Mouse (Mus musculus) neural tube, embryonic 14.5 days (tissue): ENCODE measurements at regions not wholly inside any gene's neighbourhood (a gene's known extent, or its start where the extent isn't known, plus 50 kb on each side); places are given as distances from the start of the nearest gene placed in this dataset.

Experiments used
- ATAC-seq: fragments of 200-750 bp; cut with Nextera tagmentation; 2 replicates; pipeline ENCODE4 v1.8.0; 2017; ENCODE audit warnings: low read depth, mild to moderate bottlenecking, moderate TSS enrichment, moderate library complexity
- H3K27ac ChIP-seq: fragments of 300-500 bp; sonication (generic); 2 replicates; pipeline ENCODE4 v1.5.1; 2014; ENCODE audit warnings: low read depth, mild to moderate bottlenecking, control low read depth, low read length, moderate library complexity, mixed read lengths
- H3K27me3 ChIP-seq: fragments of 300-500 bp; sonication (generic); 2 replicates; pipeline ENCODE4 v1.6.1; 2014; ENCODE audit warnings: low read length; ENCODE audit not compliant: control insufficient read depth, insufficient read depth
- H3K36me3 ChIP-seq: fragments of 300-500 bp; sonication (generic); 2 replicates; pipeline ENCODE4 v1.6.1; 2014; ENCODE audit warnings: low read length, mixed read lengths; ENCODE audit not compliant: control insufficient read depth, insufficient read depth
- H3K4me1 ChIP-seq: fragments of 300-500 bp; sonication (generic); 2 replicates; pipeline ENCODE4 v1.6.1; 2014; ENCODE audit warnings: low read length; ENCODE audit not compliant: control insufficient read depth, insufficient read depth
- H3K4me2 ChIP-seq: fragments of 300-500 bp; sonication (generic); 2 replicates; pipeline ENCODE4 v1.6.1; 2014; ENCODE audit warnings: mild to moderate bottlenecking, low read depth, low read length, control low read depth
- H3K4me3 ChIP-seq: fragments of 300-500 bp; sonication (generic); 2 replicates; pipeline ENCODE4 v1.5.1; 2014; ENCODE audit warnings: low read depth, low read length, control low read depth, mixed read lengths
- H3K9ac ChIP-seq: fragments of 300-500 bp; sonication (generic); replicated peaks from 2 replicates; pipeline ENCODE4 v1.6.1; 2014; ENCODE audit warnings: low read depth, mild to moderate bottlenecking, control low read depth, low read length, mixed read lengths
- H3K9me3 ChIP-seq: fragments of 300-500 bp; sonication (generic); 2 replicates; pipeline ENCODE4 v1.6.1; 2016; ENCODE audit warnings: low read length; ENCODE audit not compliant: control insufficient read depth
- WGBS: fragments of 180-500 bp; shearing (Covaris S2); extraction: QIAGEN DNeasy Blood & Tissue Kit; methylation state at CpG from one replicate; pipeline ENCODE4 v1.1.7; 2014; 5-methylcytosine and 5-hydroxymethylcytosine counted together

DNA sequence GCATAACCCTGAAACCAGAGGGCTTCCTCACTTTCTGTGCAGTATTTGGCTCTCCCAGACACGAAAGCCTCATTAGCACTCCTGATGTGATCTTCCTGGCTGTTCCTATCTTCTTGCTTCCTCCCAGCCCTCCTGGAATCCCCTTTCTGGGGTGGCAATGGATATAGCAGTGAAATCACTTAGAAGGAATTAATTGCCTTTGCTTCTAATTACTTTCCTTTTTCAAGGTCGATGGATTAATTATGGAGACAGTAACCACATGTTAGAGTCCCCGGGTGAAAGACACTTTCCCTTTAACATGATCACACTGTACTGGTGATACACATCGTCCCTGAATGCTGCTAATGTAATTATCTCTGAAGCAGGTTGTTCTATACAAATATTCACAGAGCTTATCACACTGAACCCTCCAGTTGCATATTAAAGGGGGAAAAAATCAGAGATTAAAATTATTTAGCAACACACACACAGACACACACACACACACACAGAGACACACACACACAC is 128.1 kb upstream of the Cox10 start:
- ATAC-seq, result no peak

DNA sequence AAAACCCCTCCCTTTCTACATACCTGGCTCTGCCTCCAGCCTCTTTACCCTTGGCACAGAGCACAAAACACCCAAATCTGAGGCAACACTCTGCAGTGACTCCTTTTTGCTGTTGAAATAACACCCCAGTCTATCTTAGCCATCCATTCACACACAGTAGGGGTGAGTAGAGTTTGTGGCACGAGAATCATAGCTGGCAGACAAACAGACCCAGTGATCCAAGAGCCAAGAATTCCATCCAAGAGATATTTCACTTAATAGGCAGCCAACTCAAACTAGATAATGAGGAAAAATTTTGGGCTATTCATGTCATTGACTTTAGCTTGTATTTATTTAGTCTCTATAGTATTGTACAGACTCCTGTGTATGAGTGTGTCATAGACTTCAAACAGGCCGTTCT is 126.9 kb upstream of the Cox10 start:
- H3K27ac ChIP-seq, result no peak overlapping the region
- H3K4me3 ChIP-seq, result no peak overlapping the region
- no peak for ATAC-seq
- no peaks in the 10 kb centered on the region for H3K9me3 ChIP-seq
- H3K4me2 ChIP-seq, result no peak overlapping the region
- H3K27me3 ChIP-seq, result no peaks in the 10 kb centered on the region
- H3K4me1 ChIP-seq, result no peaks in the 10 kb centered on the region
- WGBS, result 88% methylated on average over 2 of the region's 2 CpGs
- no peak overlapping the region for H3K9ac ChIP-seq
- H3K36me3 ChIP-seq, result no peaks in the 10 kb centered on the region

More for the DNA sequence above, 128.1 kb upstream of the Cox10 start:
- no peaks in the 10 kb centered on the region for H3K4me1 ChIP-seq
- H3K4me3 ChIP-seq, result no peak overlapping the region
- no peak overlapping the region for H3K9ac ChIP-seq
- H3K9me3 ChIP-seq, result no peaks in the 10 kb centered on the region
- WGBS, result 55% methylated on average over 4 of the region's 4 CpGs
- H3K27me3 ChIP-seq, result no peaks in the 10 kb centered on the region
- H3K27ac ChIP-seq, result no peak overlapping the region
- no peak overlapping the region for H3K4me2 ChIP-seq
- H3K36me3 ChIP-seq, result no peaks in the 10 kb centered on the region

DNA sequence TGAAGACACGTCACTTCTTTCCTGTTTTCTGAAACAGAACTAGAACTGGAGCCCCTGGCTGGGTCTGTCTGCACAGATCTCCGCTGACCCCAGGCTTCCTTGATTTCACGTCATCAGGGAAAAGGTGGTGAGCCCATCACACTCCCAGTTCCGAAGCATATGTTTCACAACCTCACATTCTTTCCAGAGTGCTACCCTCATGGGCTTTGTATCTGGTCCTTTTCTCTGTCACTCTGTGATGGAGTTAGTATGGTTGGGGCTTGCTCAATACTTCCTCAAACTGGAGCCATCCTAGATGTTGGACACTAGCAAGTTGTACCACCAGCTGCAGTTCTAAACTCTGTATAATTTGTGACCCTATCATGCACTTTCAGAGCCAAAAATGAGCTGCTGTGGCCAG is 125.8 kb upstream of the Cox10 start:
- Histone ChIP-seq H3K9ac (no peak overlapping the region), H3K9me3 (no peaks in the 10 kb centered on the region), H3K4me2 (no peak overlapping the region), H3K27me3 (no peaks in the 10 kb centered on the region), H3K4me3 (no peak overlapping the region), H3K36me3 (no peaks in the 10 kb centered on the region), H3K27ac (no peak overlapping the region), H3K4me1 (no peaks in the 10 kb centered on the region)
- 94% methylated on average over 4 of the region's 4 CpGs for WGBS
- ATAC-seq, result no peak

DNA sequence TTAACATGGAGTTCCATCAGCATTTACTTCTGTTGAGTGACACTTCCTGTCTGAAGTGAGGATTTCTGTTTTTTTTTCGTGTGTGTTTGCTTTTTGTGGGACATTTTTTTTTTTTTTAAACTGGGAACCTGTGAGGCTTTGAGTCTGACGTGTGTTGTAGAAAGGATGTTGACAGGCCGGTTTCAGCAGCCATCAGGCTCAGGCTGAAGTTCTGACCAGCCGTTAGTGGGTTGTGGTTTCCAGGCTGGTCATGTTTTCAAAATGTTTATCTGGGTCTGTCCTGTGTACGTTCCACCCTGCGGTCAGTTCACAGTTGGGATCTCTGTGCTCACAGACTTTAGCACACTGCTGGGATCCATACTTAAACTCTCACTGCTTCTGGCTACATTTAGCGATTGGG is 125.0 kb upstream of the Cox10 start:
- 79% methylated on average over 7 of the region's 7 CpGs for WGBS
- no peak overlapping the region for H3K4me3 ChIP-seq
- no peaks in the 10 kb centered on the region for H3K4me1 ChIP-seq
- ATAC-seq, result no peak
- no peak overlapping the region for H3K27ac ChIP-seq
- H3K4me2 ChIP-seq, result no peak overlapping the region
- no peaks in the 10 kb centered on the region for H3K27me3 ChIP-seq
- no peak overlapping the region for H3K9ac ChIP-seq
- H3K36me3 ChIP-seq, result no peaks in the 10 kb centered on the region
- H3K9me3 ChIP-seq, result no peaks in the 10 kb centered on the region

DNA sequence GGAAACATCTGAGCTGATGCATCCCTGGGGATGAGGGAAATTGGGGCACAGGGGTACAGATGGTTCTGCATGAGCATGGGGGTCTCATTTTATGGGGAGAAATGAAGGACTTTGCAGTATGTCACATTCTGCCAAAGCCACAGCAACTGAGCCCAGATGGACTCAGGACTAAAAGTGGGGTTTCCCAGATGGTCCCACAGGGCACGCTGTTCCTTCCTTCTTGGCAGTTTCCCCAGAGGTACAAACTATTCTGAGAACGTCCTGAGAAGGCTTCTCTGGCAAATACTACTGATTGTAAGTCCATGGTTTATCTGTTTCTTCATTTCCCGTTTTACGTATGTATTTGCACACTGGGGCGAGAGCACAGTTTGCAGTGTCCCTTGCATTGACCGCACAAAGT is 121.6 kb upstream of the Cox10 start:
- Histone ChIP-seq H3K9me3 (no peaks in the 10 kb centered on the region), H3K9ac (no peak overlapping the region), H3K4me2 (no peak overlapping the region), H3K36me3 (no peaks in the 10 kb centered on the region), H3K27me3 (no peaks in the 10 kb centered on the region), H3K4me3 (no peak overlapping the region), H3K27ac (no peak overlapping the region), H3K4me1 (no peaks in the 10 kb centered on the region)
- WGBS, result 90% methylated on average over 6 of the region's 6 CpGs
- ATAC-seq, result no peak

DNA sequence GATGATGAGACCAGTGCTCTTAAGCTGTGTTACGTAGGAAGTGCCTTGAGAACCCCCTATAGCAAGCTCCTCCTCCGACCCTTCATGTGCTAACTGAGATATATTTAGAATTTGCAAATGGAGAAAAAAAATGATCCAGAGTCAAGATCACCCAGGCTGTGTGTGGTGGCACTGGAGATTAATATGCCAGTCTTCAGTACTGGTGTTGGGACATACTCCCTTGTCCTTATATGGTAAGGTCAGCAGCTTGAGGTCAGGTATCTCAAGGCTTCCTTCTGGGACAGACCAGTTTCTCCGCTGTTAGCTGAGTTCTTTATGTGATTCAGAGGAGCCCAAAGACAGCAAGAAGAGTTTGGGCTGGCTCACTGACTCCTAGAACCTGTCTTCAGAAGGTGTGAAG is 116.0 kb upstream of the Cox10 start:
- Histone ChIP-seq H3K4me1 (no peaks in the 10 kb centered on the region), H3K9me3 (no peaks in the 10 kb centered on the region), H3K4me3 (no peak overlapping the region), H3K27ac (no peak overlapping the region), H3K36me3 (no peaks in the 10 kb centered on the region), H3K4me2 (no peak overlapping the region), H3K27me3 (no peaks in the 10 kb centered on the region), H3K9ac (no peak overlapping the region)
- 95% methylated on average over 3 of the region's 3 CpGs for WGBS
- no peak for ATAC-seq

DNA sequence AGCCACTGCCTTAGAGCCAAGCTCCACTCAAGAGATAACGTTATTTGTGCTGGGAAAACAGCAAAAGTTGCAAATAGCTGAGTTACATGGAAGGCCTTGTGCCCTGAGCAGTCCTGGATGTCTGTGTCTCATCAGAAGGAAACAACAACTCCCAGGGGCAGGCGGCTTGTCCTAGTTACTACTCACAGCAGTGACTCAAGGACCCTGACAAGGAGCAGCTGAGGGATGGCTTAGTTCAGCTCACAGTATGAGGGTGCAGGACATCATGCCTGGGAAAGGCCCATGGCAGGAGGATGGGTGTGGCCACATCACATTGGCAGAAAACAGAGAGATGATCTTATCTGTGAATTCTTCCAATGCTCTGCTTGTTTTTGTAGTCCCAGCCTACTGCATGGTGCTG is 109.4 kb upstream of the Cox10 start:
- no peak overlapping the region for H3K4me3 ChIP-seq
- 85% methylated on average over 2 of the region's 2 CpGs for WGBS
- H3K4me2 ChIP-seq, result no peak overlapping the region
- H3K27ac ChIP-seq, result no peak overlapping the region
- H3K36me3 ChIP-seq, result no peaks in the 10 kb centered on the region
- H3K9ac ChIP-seq, result no peak overlapping the region
- no peaks in the 10 kb centered on the region for H3K27me3 ChIP-seq
- H3K4me1 ChIP-seq, result no peaks in the 10 kb centered on the region
- ATAC-seq, result no peak
- H3K9me3 ChIP-seq, result no peaks in the 10 kb centered on the region

DNA sequence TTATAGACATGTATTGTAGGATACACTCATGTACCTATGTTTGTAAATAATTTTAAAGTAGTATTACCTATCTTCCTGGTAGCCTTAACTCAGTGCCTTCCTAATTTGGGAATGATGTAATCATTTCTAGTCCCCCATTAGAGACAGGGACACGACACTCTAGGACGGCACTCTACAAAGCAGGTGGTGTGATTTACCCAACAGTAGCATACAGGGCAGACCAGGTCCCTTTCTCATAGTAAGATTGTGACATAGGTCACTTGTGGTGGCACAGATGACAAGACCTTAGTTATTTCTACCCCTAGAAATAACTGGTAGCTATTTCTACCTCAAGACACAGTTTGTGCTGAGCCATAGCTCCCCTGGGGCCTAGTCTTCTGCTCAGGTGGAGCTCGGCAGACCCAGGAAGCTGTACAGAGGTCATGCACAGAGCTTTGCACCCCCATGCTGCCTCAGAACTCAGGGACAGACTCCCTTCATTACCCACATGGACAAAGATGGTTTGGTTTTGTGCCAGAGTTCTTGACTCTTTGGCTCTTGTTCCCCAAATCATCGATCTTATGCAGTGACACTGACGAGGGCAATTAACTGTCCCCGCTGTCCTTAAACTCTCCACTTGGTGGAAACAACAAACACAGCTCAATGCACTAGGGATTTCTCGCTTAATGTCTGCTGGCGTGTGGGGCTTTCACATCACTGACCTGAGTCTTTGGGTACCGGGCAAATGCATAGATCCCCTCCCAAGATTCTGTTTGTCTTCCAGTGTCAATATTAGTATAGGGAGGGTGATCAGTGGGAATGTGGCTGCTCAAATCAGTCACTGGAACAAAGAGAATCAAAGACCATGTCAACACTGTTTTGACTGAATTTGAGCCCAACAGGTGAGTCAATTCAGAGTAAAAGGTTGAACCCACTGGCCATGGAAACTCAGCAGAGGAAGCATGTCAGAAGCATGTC is 108.5 kb upstream of the Cox10 start:
- no peaks in the 10 kb centered on the region for H3K4me1 ChIP-seq
- 62% methylated on average over 9 of the region's 9 CpGs for WGBS
- no peak overlapping the region for H3K27ac ChIP-seq
- H3K36me3 ChIP-seq, result no peaks in the 10 kb centered on the region
- no peaks in the 10 kb centered on the region for H3K9me3 ChIP-seq
- H3K9ac ChIP-seq, result no peak overlapping the region
- ATAC-seq, result no peak
- H3K4me3 ChIP-seq, result no peak overlapping the region
- H3K4me2 ChIP-seq, result no peak overlapping the region
- H3K27me3 ChIP-seq, result no peaks in the 10 kb centered on the region

DNA sequence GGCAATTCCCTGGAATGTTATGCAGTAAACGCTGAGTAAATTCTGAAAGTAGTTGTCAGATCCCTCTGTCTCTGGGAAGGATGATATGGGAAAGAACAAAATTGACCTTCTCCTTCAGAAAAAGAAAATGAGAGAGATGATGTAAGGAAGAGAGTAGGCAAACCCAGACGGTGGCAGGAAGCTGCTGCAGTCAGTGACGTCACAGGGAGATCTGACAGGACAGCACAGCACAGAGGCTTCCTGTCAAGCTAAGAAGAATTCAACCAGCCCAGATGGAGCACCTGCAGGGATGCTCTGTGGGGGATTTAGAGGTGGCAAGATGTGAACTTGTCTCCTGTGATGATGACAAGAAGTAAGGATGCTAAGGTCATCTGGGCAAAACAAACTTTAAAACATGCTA is 107.7 kb upstream of the Cox10 start:
- Histone ChIP-seq H3K36me3 (no peaks in the 10 kb centered on the region), H3K4me1 (no peaks in the 10 kb centered on the region), H3K4me3 (no peak overlapping the region), H3K9me3 (no peaks in the 10 kb centered on the region), H3K27me3 (no peaks in the 10 kb centered on the region), H3K27ac (no peak overlapping the region), H3K4me2 (no peak overlapping the region), H3K9ac (no peak overlapping the region)
- no peak for ATAC-seq
- WGBS, result 61% methylated on average over 3 of the region's 3 CpGs
